Mouse (Mus musculus) liver (tissue): ENCODE measurements around the gene Ccdc183.

ENCODE experiments used
- DNase-seq: peaks from one replicate; pipeline ENCODE4 v3.0.0-alpha.2; 2020; ENCODE audit warnings: mixed read lengths

Gene Ccdc183

GRCm38 (mm10) chr2:25602526-25602925 lies 15.0 kb downstream of the Ccdc183 start:
- no peak for DNase-seq

GRCm38 (mm10) chr2:25600037-25600436 lies 17.4 kb downstream of the Ccdc183 start:
- DNase-seq: no peak

GRCm38 (mm10) chr2:25598749-25599148 lies 18.7 kb downstream of the Ccdc183 start:
- no peak for DNase-seq

GRCm38 (mm10) chr2:25596765-25597510 lies 20.5 kb downstream of the Ccdc183 start:
- DNase-seq: no peak

- peak; percentile 38 for DNase-seq
Measured at GRCm38 (mm10) chr2:25591863-25592262, 25.6 kb downstream of the Ccdc183 start.

GRCm38 (mm10) chr2:25588227-25588907 lies 29.1 kb downstream of the Ccdc183 start:
- no peak for DNase-seq

- no peak for DNase-seq
Measured at GRCm38 (mm10) chr2:25587290-25587689, 30.2 kb downstream of the Ccdc183 start.

- DNase-seq: no peak
Measured at GRCm38 (mm10) chr2:25585601-25586000, 31.9 kb downstream of the Ccdc183 start.

GRCm38 (mm10) chr2:25584856-25585255 lies 32.6 kb downstream of the Ccdc183 start:
- no peak for DNase-seq

- DNase-seq: no peak
Measured at GRCm38 (mm10) chr2:25584152-25584551, 33.3 kb downstream of the Ccdc183 start.

GRCm38 (mm10) chr2:25583571-25583970 lies 33.9 kb downstream of the Ccdc183 start:
- DNase-seq: no peak

- no peak for DNase-seq
Measured at GRCm38 (mm10) chr2:25583120-25583481, 34.4 kb downstream of the Ccdc183 start.

- peak; percentile 40 for DNase-seq
Measured at GRCm38 (mm10) chr2:25582466-25583119, 34.9 kb downstream of the Ccdc183 start.

- DNase-seq: no peak
Measured at GRCm38 (mm10) chr2:25581901-25582301, 35.6 kb downstream of the Ccdc183 start.

GRCm38 (mm10) chr2:25581294-25581864 lies 36.1 kb downstream of the Ccdc183 start, which contains the start of gene Ajm1:
Ajm1 (minus strand) TSS chr2:25581757.
- peak; percentile 60 for DNase-seq

GRCm38 (mm10) chr2:25580621-25581101 lies 36.8 kb downstream of the Ccdc183 start:
- no peak for DNase-seq

- DNase-seq: peak; percentile 45
Measured at GRCm38 (mm10) chr2:25579737-25580460, 37.6 kb downstream of the Ccdc183 start.

- DNase-seq: no peak
Measured at GRCm38 (mm10) chr2:25578796-25579736, 38.4 kb downstream of the Ccdc183 start.

- no peak for DNase-seq
Measured at GRCm38 (mm10) chr2:25577951-25578795, 39.3 kb downstream of the Ccdc183 start.
